Mouse (Mus musculus) layer of hippocampus, adult 9-11 months (tissue): ENCODE data around the gene Olfr825.
"Not testable (repeated sequence)": the region's sequence is repeated elsewhere in the genome, so short reads cannot be mapped to it uniquely, and the experiment has no call there.

Experiments
- DNase-seq: peaks from one replicate; pipeline ENCODE4 v3.0.0; 2022

Gene Olfr825

GRCm38 (mm10) chr10:130166666-130167065 lies at the start of gene Olfr825:
Olfr825 (minus strand) TSS chr10:130166766.
- no peak for DNase-seq

DNA sequence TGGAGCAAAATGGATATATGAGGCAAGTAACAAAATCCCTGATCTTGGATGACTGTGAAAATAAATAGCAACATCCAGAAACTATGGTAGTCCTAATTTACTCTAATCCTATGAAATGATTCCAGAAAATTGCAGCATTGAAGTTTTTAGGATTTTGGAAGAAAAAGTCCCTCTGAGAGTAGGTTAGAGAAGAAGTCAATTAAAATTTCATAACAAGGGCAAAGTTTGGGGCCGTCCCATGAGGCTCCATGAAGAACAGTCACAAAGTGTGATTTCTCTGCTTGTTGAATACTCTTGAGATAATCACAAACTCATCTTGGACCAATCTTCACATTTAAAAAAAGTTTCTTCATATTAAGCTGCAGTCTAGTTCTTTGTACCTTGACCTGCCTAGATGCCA lies 47.7 kb upstream of the Olfr825 start, which contains the start of gene Olfr827:
Olfr827 (minus strand) TSS at position 101 of the 400 bp plus-strand sequence.
- DNase-seq: no peak

- DNase-seq: no peak
Measured at GRCm38 (mm10) chr10:130184086-130184485, 17.5 kb upstream of the Olfr825 start, which contains the start of gene Olfr826. Olfr826 (minus strand) TSS chr10:130184186.

GRCm38 (mm10) chr10:130165196-130165595 lies 1.4 kb downstream of the Olfr825 start:
- no peak for DNase-seq

GRCm38 (mm10) chr10:130144121-130144520 lies 22.4 kb downstream of the Olfr825 start:
- no peak for DNase-seq

GRCm38 (mm10) chr10:130142481-130142880 lies 24.1 kb downstream of the Olfr825 start:
- not testable (repeated sequence) for DNase-seq

- DNase-seq: no peak
Measured at GRCm38 (mm10) chr10:130134811-130135210, 31.8 kb downstream of the Olfr825 start.

- DNase-seq: not testable (repeated sequence)
Measured at GRCm38 (mm10) chr10:130129900-130130299, 36.7 kb downstream of the Olfr825 start, which contains the start of gene Olfr824. Olfr824 (minus strand) TSS chr10:130130000.

- not testable (repeated sequence) for DNase-seq
Measured at GRCm38 (mm10) chr10:130116045-130116444, 50.5 kb downstream of the Olfr825 start.

- not testable (repeated sequence) for DNase-seq
Measured at GRCm38 (mm10) chr10:130115283-130115682, 51.3 kb downstream of the Olfr825 start, which contains the start of gene Olfr823. Olfr823 (minus strand) TSS chr10:130115383.
